Mouse (Mus musculus): Measurements from ENCODE around the gene Cfd. TPM values are rescaled to one million over a fixed set of nuclear protein-coding genes. Genes with fewer than 3 reads are reported as not detected.

Gene Cfd
- polyA plus RNA-seq, 1 experiment, result 48.6 TPM

DNA sequence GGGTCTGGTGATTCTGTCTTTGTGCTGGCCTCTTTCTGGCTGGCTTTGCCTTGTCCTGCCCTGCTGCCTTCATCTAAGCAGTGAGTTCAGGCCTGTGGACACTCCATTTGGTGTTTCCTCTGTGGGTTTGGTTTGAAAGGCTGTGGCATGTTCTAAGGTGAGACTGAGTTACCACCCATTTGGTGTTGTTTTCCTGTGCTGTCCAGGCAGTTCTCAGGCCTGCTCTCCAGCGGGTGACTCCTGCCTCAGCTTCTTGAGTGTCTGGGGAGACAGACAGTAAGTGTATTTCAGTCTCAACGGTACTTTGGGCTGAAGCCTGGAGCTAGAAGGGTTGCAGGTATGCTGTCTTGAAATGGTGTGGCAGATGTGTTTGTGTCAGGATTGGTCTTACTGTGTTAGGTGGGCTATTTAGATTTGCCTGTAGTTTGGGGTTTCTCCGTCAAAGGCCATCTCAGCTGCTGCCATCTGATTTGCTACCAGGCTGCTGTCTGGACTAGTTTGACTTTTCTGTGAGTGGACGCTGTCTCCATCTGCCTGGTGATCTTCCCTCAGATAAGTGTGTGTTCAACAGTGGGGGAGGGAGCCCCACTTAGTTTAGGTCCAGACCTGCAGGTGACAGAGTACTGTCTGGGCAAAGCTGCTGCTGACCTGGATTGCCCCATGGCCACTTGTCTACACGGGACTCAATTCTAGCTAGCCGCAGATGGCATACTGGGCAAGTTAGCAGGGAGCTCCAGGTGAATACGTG, 33.8 kb upstream of the Cfd start:
- Histone ChIP-seq H3K27me3 (ENCODE audit: control insufficient read depth, insufficient read depth, low read length) (no peaks in the 10 kb centered on the region), H3K27ac (ENCODE audit: insufficient read depth, low read depth, low read length) (peak overlapping the region; percentile 98), H3K36me3 (ENCODE audit: control insufficient read depth, insufficient read depth, low read length) (peaks cover 54% of the 10 kb centered on the region), H3K4me3 (ENCODE audit: low read depth, low read length) (peak overlapping the region; percentile 84), H3K4me1 (ENCODE audit: control insufficient read depth, insufficient read depth, insufficient read length, low read length) (peaks cover 46% of the 10 kb centered on the region)
- 3% methylated on average over 7 of the region's 7 CpGs for WGBS
- no peak for TF ChIP-seq POLR2A (IDR thresholded peaks at IDR 0.05; ENCODE audit: low read depth, low read length)
- no peak for TF ChIP-seq CTCF (IDR thresholded peaks at IDR 0.05; ENCODE audit: extremely low read depth, insufficient read length, insufficient replicate concordance, low read depth, low read length)

DNA sequence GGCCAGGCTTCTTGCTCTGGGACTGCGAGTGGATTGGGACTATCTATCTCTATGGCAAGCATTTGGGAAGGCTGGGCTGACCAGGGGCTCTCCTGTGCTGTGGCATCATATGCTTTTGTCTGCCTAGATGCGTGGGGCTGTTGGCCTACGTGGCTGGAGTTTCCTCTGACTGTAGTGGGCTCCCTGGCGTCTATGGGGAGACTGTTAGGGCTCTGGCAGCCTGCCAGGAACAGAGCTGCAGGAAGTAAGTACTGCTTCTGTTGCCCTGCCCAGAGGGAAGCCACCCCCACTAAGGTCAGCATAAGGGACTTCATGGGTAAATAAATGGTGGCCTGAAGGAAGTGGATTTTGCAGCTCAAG, 33.2 kb upstream of the Cfd start:
- TF ChIP-seq POLR2A (IDR thresholded peaks at IDR 0.05; ENCODE audit: low read depth, low read length) (no peak), CTCF (IDR thresholded peaks at IDR 0.05; ENCODE audit: extremely low read depth, insufficient read length, insufficient replicate concordance, low read depth, low read length) (no peak)
- Histone ChIP-seq H3K4me1 (ENCODE audit: control insufficient read depth, insufficient read depth, insufficient read length, low read length) (peaks cover 41% of the 10 kb centered on the region), H3K27me3 (ENCODE audit: control insufficient read depth, insufficient read depth, low read length) (no peaks in the 10 kb centered on the region), H3K27ac (ENCODE audit: insufficient read depth, low read depth, low read length) (peak overlapping the region; percentile 98), H3K4me3 (ENCODE audit: low read depth, low read length) (peak overlapping the region; percentile 84), H3K36me3 (ENCODE audit: control insufficient read depth, insufficient read depth, low read length) (peaks cover 60% of the 10 kb centered on the region)
- under 1% methylated on average over 4 of the region's 4 CpGs for WGBS

DNA sequence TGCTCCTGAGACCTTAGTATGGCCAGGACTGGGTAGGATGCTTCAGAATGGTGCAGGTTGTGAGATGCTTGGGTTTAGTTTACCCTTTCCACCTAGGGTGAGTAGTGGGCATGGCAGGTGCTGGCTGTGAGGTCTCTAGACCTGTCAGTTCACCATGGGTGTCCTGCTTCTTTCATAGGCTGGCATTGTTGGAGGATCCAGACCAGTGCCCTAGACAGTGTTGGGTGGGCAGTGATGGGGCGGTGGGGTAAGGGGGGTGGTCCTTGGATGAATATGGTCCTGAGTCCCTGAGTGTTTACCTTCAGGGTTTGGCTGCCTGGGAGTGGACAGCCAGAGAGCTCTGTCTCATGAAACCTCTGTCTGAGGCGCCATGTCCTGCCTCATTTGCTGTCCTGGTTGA, 32.8 kb upstream of the Cfd start:
- Histone ChIP-seq H3K4me1 (ENCODE audit: control insufficient read depth, insufficient read depth, insufficient read length, low read length) (peaks cover 37% of the 10 kb centered on the region), H3K27ac (ENCODE audit: insufficient read depth, low read depth, low read length) (no peak overlapping the region), H3K36me3 (ENCODE audit: control insufficient read depth, insufficient read depth, low read length) (peaks cover 65% of the 10 kb centered on the region), H3K27me3 (ENCODE audit: control insufficient read depth, insufficient read depth, low read length) (no peaks in the 10 kb centered on the region), H3K4me3 (ENCODE audit: low read depth, low read length) (peak overlapping the region; percentile 84; the same call in 1 of the 2 replicates)
- no peak for TF ChIP-seq POLR2A (IDR thresholded peaks at IDR 0.05; ENCODE audit: low read depth, low read length)
- TF ChIP-seq CTCF (IDR thresholded peaks at IDR 0.05; ENCODE audit: extremely low read depth, insufficient read length, insufficient replicate concordance, low read depth, low read length), result no peak
- WGBS, result 38% methylated on average over 2 of the region's 2 CpGs

DNA sequence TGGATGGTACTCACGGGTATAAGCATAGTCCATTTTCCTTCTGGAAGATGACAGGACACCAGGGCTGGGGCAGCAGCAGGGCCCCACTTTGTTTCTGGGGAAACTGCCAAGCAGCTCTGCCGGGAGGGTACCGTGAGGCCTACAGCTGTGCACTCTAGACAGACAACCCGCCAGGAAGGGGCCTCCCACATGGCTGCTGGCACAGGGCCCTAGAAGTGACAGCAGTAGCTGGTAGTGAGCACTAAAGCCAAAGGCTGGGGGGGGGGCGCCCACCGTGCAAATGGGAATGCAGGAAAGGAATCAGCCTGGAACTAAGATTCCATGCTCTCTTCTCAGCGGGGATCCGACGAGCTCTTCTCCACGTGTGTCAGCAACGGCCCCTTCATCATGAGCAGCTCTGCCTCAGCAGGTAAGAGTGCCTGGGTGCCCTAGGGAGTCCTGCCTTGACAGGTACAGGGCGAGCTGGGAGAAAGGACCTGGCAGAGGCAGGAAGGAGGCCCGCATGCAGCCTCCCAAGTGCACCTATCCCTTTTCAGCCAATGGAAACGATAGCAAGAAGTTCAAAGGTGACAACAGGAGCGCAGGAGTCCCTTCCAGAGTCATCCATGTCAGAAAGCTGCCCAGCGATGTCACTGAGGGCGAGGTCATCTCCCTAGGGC, 32.1 kb upstream of the Cfd start:
- Histone ChIP-seq H3K36me3 (ENCODE audit: control insufficient read depth, insufficient read depth, low read length) (peaks cover 70% of the 10 kb centered on the region), H3K4me1 (ENCODE audit: control insufficient read depth, insufficient read depth, insufficient read length, low read length) (peaks cover 32% of the 10 kb centered on the region)

DNA sequence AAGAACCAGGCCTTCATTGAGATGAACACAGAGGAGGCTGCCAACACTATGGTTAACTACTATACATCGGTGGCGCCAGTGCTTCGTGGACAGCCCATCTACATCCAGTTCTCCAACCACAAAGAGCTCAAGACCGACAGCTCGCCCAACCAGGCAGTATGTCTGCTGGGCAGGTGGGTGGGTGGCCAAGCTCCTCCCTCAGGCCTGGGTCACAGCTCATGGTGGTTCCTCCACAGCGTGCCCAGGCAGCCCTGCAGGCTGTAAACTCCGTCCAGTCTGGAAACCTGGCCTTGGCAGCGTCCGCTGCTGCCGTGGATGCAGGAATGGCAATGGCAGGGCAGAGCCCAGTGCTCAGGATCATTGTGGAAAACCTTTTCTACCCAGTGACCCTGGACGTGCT, 31.5 kb upstream of the Cfd start:
- TF ChIP-seq CTCF (IDR thresholded peaks at IDR 0.05; ENCODE audit: extremely low read depth, insufficient read length, insufficient replicate concordance, low read depth, low read length) (no peak), POLR2A (IDR thresholded peaks at IDR 0.05; ENCODE audit: low read depth, low read length) (no peak)
- WGBS, result 67% methylated on average over 11 of the region's 11 CpGs
- Histone ChIP-seq H3K4me3 (ENCODE audit: low read depth, low read length) (no peak overlapping the region), H3K27me3 (ENCODE audit: control insufficient read depth, insufficient read depth, low read length) (no peaks in the 10 kb centered on the region), H3K36me3 (ENCODE audit: control insufficient read depth, insufficient read depth, low read length) (peaks cover 71% of the 10 kb centered on the region), H3K27ac (ENCODE audit: insufficient read depth, low read depth, low read length) (no peak overlapping the region), H3K4me1 (ENCODE audit: control insufficient read depth, insufficient read depth, insufficient read length, low read length) (peaks cover 32% of the 10 kb centered on the region)

More for the DNA sequence above, 32.1 kb upstream of the Cfd start:
- Histone ChIP-seq H3K27me3 (ENCODE audit: control insufficient read depth, insufficient read depth, low read length) (no peaks in the 10 kb centered on the region), H3K27ac (ENCODE audit: insufficient read depth, low read depth, low read length) (no peak overlapping the region), H3K4me3 (ENCODE audit: low read depth, low read length) (peak overlapping the region; percentile 9)
- TF ChIP-seq CTCF (IDR thresholded peaks at IDR 0.05; ENCODE audit: extremely low read depth, insufficient read length, insufficient replicate concordance, low read depth, low read length), result no peak
- no peak for TF ChIP-seq POLR2A (IDR thresholded peaks at IDR 0.05; ENCODE audit: low read depth, low read length)
- 24% methylated on average over 17 of the region's 17 CpGs for WGBS

DNA sequence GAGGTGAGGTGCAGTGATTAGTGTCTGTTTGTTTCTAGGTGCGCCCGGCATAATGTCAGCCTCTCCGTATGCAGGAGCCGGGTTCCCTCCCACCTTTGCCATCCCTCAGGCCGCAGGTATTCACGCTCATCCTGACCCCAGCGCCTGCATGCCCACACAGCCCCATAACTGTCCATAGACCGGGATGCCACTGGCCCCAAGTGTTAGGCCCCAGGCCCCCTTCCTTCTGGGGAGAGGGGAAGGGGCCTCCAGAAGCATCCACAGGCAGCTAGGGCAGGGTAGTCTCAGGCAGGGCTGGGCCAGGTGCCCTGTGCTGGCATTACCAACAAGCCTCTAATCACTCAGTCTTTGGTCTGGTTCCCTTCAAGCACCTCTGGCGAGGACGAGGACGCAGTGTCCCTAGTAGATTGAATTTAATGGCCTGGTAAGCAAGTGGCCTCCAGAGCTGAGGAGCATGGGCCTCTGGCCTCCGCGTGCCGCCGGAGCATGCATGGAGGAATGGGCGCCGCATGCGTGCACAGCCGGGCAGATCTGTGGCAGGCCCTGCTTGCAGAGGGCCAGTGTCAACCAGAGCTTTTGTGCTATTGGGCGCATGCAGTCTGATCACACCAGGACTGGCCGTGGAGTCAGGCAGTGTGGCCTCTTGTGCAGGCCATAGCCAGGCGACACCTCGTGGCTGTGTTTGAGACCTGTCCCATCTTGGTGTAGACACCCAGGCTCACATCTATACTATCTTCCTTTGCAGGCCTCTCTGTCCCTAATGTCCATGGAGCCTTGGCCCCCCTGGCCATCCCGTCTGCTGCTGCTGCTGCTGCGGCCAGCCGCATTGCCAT, 30.4 kb upstream of the Cfd start:
- TF ChIP-seq POLR2A (IDR thresholded peaks at IDR 0.05; ENCODE audit: low read depth, low read length) (no peak), CTCF (IDR thresholded peaks at IDR 0.05; ENCODE audit: extremely low read depth, insufficient read length, insufficient replicate concordance, low read depth, low read length) (no peak)
- H3K27ac ChIP-seq (ENCODE audit: insufficient read depth, low read depth, low read length), result no peak overlapping the region
- H3K27me3 ChIP-seq (ENCODE audit: control insufficient read depth, insufficient read depth, low read length), result no peaks in the 10 kb centered on the region
- H3K4me1 ChIP-seq (ENCODE audit: control insufficient read depth, insufficient read depth, insufficient read length, low read length), result peaks cover 32% of the 10 kb centered on the region
- WGBS, result 89% methylated on average over 26 of the region's 26 CpGs
- peaks cover 75% of the 10 kb centered on the region for H3K36me3 ChIP-seq (ENCODE audit: control insufficient read depth, insufficient read depth, low read length)
- no peak overlapping the region for H3K4me3 ChIP-seq (ENCODE audit: low read depth, low read length)

All from small intestine, adult 2 months (tissue).